Mouse (Mus musculus) kidney, embryonic 15.5 days (tissue): Measurements from ENCODE around the gene 6030452D12Rik. TPM values are rescaled to one million over a fixed set of nuclear protein-coding genes. Genes with fewer than 3 reads are reported as not detected.

ENCODE experiments used
- ATAC-seq: fragments of 200-750 bp; cut with Nextera tagmentation; replicated peaks from 2 replicates; pipeline ENCODE4 v1.8.0; 2017; ENCODE audit warnings: moderate TSS enrichment; ENCODE audit not compliant: low FRiP score
- H3K27ac ChIP-seq: fragments of 300-500 bp; sonication (generic); 2 replicates; pipeline ENCODE4 v1.5.1; 2015; ENCODE audit warnings: mild to moderate bottlenecking, inconsistent platforms
- H3K27me3 ChIP-seq: fragments of 300-500 bp; sonication (generic); 2 replicates; pipeline ENCODE4 v1.6.1; 2015; ENCODE audit warnings: inconsistent platforms
- H3K36me3 ChIP-seq: fragments of 300-500 bp; sonication (generic); 2 replicates; pipeline ENCODE4 v1.6.1; 2015; ENCODE audit warnings: inconsistent platforms
- H3K4me1 ChIP-seq: fragments of 300-500 bp; sonication (generic); 2 replicates; pipeline ENCODE4 v1.6.1; 2015; ENCODE audit warnings: inconsistent platforms
- H3K4me2 ChIP-seq: fragments of 300-500 bp; sonication (generic); 2 replicates; pipeline ENCODE4 v1.6.1; 2015; ENCODE audit warnings: moderate library complexity, mild to moderate bottlenecking, inconsistent platforms
- H3K4me3 ChIP-seq: fragments of 300-500 bp; sonication (generic); replicated peaks from 2 replicates; pipeline ENCODE4 v1.5.1; 2015; ENCODE audit warnings: mild to moderate bottlenecking, inconsistent platforms
- H3K9ac ChIP-seq: fragments of 300-500 bp; sonication (generic); 2 replicates; pipeline ENCODE4 v1.6.1; 2015; ENCODE audit warnings: mild to moderate bottlenecking, inconsistent platforms
- H3K9me3 ChIP-seq: fragments of 300-500 bp; sonication (generic); replicated peaks from 2 replicates; pipeline ENCODE4 v1.6.1; 2016; ENCODE audit warnings: inconsistent platforms
- WGBS: fragments of 180-500 bp; shearing (Covaris S2); methylation state at CpG from one replicate; pipeline ENCODE4 v1.1.7; 2015; ENCODE audit warnings: mixed read lengths; 5-methylcytosine and 5-hydroxymethylcytosine counted together
- polyA plus RNA-seq: library from polyadenylated mRNA; unstranded; fragments of >200 nt; fragmentation: Nextera tagmentation; extraction: Ambion mirVana; gene quantifications from 2 replicates; pipeline ENCODE4 v1.2.1, GENCODE M21; 2015

Gene 6030452D12Rik
- polyA plus RNA-seq, 1 experiment from 2014 or later: not detected

- peaks cover 46% of the 10 kb centered on the region for H3K36me3 ChIP-seq
- H3K27ac ChIP-seq: no peak overlapping the region
- no peak overlapping the region for H3K4me3 ChIP-seq
- WGBS: 66% methylated on average over 8 of the region's 8 CpGs
- no peaks in the 10 kb centered on the region for H3K4me1 ChIP-seq
- no peaks in the 10 kb centered on the region for H3K9me3 ChIP-seq
- no peak overlapping the region for H3K9ac ChIP-seq
- ATAC-seq: no peak
- no peak overlapping the region for H3K4me2 ChIP-seq
- no peaks in the 10 kb centered on the region for H3K27me3 ChIP-seq
Measured at GRCm38 (mm10) chr8:106543043-106543442, 42.7 kb downstream of the 6030452D12Rik start.

GRCm38 (mm10) chr8:106545149-106545548 lies 44.8 kb downstream of the 6030452D12Rik start:
- Histone ChIP-seq H3K36me3 (peaks cover 49% of the 10 kb centered on the region), H3K9me3 (no peaks in the 10 kb centered on the region), H3K9ac (no peak overlapping the region), H3K27me3 (no peaks in the 10 kb centered on the region), H3K4me3 (no peak overlapping the region), H3K27ac (no peak overlapping the region), H3K4me2 (no peak overlapping the region), H3K4me1 (no peaks in the 10 kb centered on the region)
- ATAC-seq: no peak
- WGBS: 89% methylated on average over 2 of the region's 2 CpGs

GRCm38 (mm10) chr8:106546746-106547145 lies 46.4 kb downstream of the 6030452D12Rik start:
- WGBS: 80% methylated on average over 7 of the region's 7 CpGs
- Histone ChIP-seq H3K9ac (no peak overlapping the region), H3K4me2 (no peak overlapping the region), H3K4me3 (no peak overlapping the region), H3K4me1 (no peaks in the 10 kb centered on the region), H3K9me3 (no peaks in the 10 kb centered on the region), H3K27ac (no peak overlapping the region), H3K27me3 (no peaks in the 10 kb centered on the region), H3K36me3 (peaks cover 42% of the 10 kb centered on the region)
- no peak for ATAC-seq

- WGBS: 69% methylated on average over 10 of the region's 10 CpGs
- Histone ChIP-seq H3K36me3 (peaks cover 53% of the 10 kb centered on the region), H3K27ac (no peak overlapping the region), H3K9ac (no peak overlapping the region), H3K4me1 (no peaks in the 10 kb centered on the region), H3K27me3 (no peaks in the 10 kb centered on the region), H3K4me2 (no peak overlapping the region), H3K4me3 (no peak overlapping the region), H3K9me3 (no peaks in the 10 kb centered on the region)
- ATAC-seq: no peak
Measured at GRCm38 (mm10) chr8:106548366-106548936, 48.1 kb downstream of the 6030452D12Rik start.

GRCm38 (mm10) chr8:106550906-106551305 lies 50.6 kb downstream of the 6030452D12Rik start:
- Histone ChIP-seq H3K9me3 (0 out of 2 replicates have a peak, but pooled peaks cover 2% of the 10 kb centered on the region), H3K4me2 (no peak overlapping the region), H3K4me1 (no peaks in the 10 kb centered on the region), H3K4me3 (no peak overlapping the region), H3K27me3 (no peaks in the 10 kb centered on the region), H3K27ac (no peak overlapping the region), H3K36me3 (peaks cover 46% of the 10 kb centered on the region), H3K9ac (no peak overlapping the region)
- WGBS: 96% methylated on average over 1 of the region's 1 CpGs
- ATAC-seq: no peak

GRCm38 (mm10) chr8:106554011-106554410 lies 53.7 kb downstream of the 6030452D12Rik start:
- no peak for ATAC-seq
- peaks cover 9% of the 10 kb centered on the region; the same call in 1 of the 2 replicates for H3K9me3 ChIP-seq
- 97% methylated on average over 5 of the region's 5 CpGs for WGBS

GRCm38 (mm10) chr8:106556068-106556645 lies 55.8 kb downstream of the 6030452D12Rik start:
- Histone ChIP-seq H3K9me3 (peaks cover 9% of the 10 kb centered on the region; the same call in 1 of the 2 replicates), H3K36me3 (peaks cover 49% of the 10 kb centered on the region), H3K9ac (no peak overlapping the region), H3K4me1 (peaks cover 6% of the 10 kb centered on the region), H3K4me3 (no peak overlapping the region), H3K27me3 (no peaks in the 10 kb centered on the region), H3K4me2 (no peak overlapping the region), H3K27ac (no peak overlapping the region)
- 61% methylated on average over 6 of the region's 7 CpGs for WGBS
- no peak for ATAC-seq

More at GRCm38 (mm10) chr8:106554011-106554410, 53.7 kb downstream of the 6030452D12Rik start:
- H3K27me3 ChIP-seq: no peaks in the 10 kb centered on the region
- H3K4me2 ChIP-seq: no peak overlapping the region
- H3K36me3 ChIP-seq: peaks cover 55% of the 10 kb centered on the region
- H3K4me3 ChIP-seq: no peak overlapping the region
- H3K27ac ChIP-seq: no peak overlapping the region
- no peak overlapping the region for H3K9ac ChIP-seq
- H3K4me1 ChIP-seq: no peaks in the 10 kb centered on the region

Other genes with a start within 250 kb of the 6030452D12Rik start
- 1.7 and 7.4 TPM in 2 replicates for gene Smpd3, start 162.5 kb upstream of the 6030452D12Rik start, polyA plus RNA-seq
- 16.9 and 20.8 TPM in 2 replicates for gene Zfp90, start 85.2 kb upstream of the 6030452D12Rik start, polyA plus RNA-seq
- gene Cdh3, start 10.4 kb downstream of the 6030452D12Rik start, polyA plus RNA-seq: 29.7 and 33.5 TPM in 2 replicates
- gene Gm10073, start 72.9 kb downstream of the 6030452D12Rik start, polyA plus RNA-seq: 9.9 and 11.7 TPM in 2 replicates
- gene Cdh1, start 102.8 kb downstream of the 6030452D12Rik start, polyA plus RNA-seq: 80.8 and 81.7 TPM in 2 replicates
- 11.6 and 12.3 TPM in 2 replicates for gene Tango6, start 182.5 kb downstream of the 6030452D12Rik start, polyA plus RNA-seq